Mouse (Mus musculus): ENCODE results near the gene Gsn. TPM values are rescaled to one million over a fixed set of nuclear protein-coding genes. Genes with fewer than 3 reads are reported as not detected.

Gene Gsn
- polyA plus RNA-seq, 1 experiment from 2014 or later, result 56.1 TPM

DNA sequence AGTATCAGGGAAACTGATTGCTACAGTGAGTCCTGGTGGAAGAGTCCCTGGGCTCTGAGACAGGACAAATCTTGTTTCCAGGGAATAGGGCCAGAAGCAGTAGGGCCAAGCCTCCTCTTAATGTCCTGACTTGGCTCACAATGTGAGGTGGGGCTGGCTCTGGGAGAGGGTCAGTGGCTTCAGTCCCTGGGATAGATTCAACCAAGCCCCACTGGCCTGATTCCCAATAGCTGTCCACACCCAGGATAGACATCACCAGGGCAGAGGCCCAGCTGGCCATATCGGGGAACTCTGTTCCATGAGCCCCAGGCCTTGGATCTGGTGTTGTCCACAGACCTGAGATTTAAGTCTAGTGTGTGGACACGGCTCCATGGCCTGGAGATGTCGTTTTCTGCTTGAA is 21.5 kb downstream of the Gsn start:
- Histone ChIP-seq H3K4me3 (ENCODE audit: low read depth, low read length) (no peak overlapping the region), H3K27me3 (ENCODE audit: insufficient read depth, low read length) (no peaks in the 10 kb centered on the region), H3K27ac (ENCODE audit: low read depth) (no peak overlapping the region), H3K4me1 (ENCODE audit: insufficient read depth) (peaks cover 14% of the 10 kb centered on the region), H3K4me2 (ENCODE audit: low read depth, low read length) (no peak overlapping the region), H3K9ac (replicated peaks) (no peak overlapping the region), H3K36me3 (replicated peaks; ENCODE audit: insufficient read depth, low read length) (no peaks in the 10 kb centered on the region), H3K9me3 (ENCODE audit: low read length) (no peaks in the 10 kb centered on the region)
- ATAC-seq, result no peak
- no peak for DNase-seq
- 62% methylated on average over 3 of the region's 3 CpGs for WGBS (ENCODE audit: insufficient replicate concordance)
- TF ChIP-seq EP300 (IDR thresholded peaks at IDR 0.05; ENCODE audit: low read depth), result no peak
- no peak for TF ChIP-seq CTCF (IDR thresholded peaks at IDR 0.05; ENCODE audit: low read depth)

DNA sequence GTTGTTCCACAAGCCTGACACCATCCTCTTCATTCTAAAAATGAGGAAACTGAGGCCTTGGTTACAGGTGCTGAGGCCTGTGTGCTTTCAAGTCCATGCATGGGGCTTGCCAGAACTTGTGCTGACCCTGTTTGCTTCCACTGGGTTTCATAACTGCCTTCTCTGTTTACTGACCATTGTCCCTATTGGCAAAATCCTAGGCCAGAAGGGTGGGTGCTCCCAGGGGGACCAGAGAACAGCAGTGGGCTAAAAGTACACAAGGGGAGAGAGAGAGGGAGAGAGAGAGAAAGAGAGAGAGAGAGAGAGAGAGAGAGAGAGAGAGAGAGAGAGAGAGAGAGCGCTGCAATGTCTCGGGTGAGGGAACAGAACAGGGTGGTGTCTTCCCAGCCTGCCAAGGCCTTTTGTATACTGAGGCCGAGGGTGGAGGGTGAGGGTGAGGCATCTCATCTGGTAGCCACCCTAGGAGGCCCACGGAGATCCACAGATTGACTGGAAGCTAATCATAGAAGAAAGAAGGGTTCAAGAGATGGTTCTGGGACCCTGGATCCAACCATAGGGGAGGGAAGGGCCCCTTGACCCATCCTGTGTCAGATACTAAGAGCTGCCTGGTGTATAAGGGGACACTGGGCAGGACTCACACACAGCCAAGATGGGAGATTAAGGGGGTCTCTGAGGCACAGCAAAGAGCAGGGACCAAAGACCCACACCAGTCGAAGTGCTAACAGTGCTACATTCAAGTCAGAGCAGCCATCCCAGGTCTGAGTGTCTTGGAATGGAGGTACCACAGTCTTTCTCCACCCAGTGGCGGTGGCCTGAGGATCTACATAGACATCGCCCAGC is 22.4 kb downstream of the Gsn start:
- DNase-seq (no peak), ATAC-seq (peak; percentile 48; the same call in 1 of the 2 replicates)

DNA sequence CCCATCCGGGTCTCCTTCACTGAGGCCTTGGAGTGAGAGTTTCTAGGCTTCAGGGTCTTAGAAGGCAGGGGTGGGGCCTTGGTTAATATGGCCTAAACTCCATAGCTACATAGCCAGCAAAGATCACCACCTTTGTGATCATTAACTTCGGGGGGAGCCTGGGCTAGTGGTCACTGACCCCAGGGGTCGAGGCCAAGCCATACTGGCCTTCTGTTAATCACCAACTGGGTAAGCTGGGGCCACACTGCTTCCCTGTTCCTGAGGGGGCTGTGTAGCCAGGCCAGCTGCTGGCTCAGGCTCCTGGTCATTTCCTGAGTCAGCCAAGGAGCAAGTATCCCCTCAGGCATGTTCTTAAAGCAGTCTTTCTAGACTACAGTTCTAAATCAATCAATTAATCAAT is 23.8 kb downstream of the Gsn start:
- DNase-seq (no peak), ATAC-seq (peak; percentile 40; the same call in 1 of the 2 replicates)
- TF ChIP-seq CTCF (IDR thresholded peaks at IDR 0.05; ENCODE audit: low read depth), result no peak
- TF ChIP-seq EP300 (IDR thresholded peaks at IDR 0.05; ENCODE audit: low read depth), result no peak
- Histone ChIP-seq H3K9ac (replicated peaks) (no peak overlapping the region), H3K4me3 (ENCODE audit: low read depth, low read length) (no peak overlapping the region), H3K4me1 (ENCODE audit: insufficient read depth) (peaks cover 14% of the 10 kb centered on the region), H3K27ac (ENCODE audit: low read depth) (no peak overlapping the region), H3K9me3 (ENCODE audit: low read length) (no peaks in the 10 kb centered on the region), H3K4me2 (ENCODE audit: low read depth, low read length) (no peak overlapping the region), H3K27me3 (ENCODE audit: insufficient read depth, low read length) (no peaks in the 10 kb centered on the region), H3K36me3 (replicated peaks; ENCODE audit: insufficient read depth, low read length) (0 out of 2 replicates have a peak, but pooled peaks cover 4% of the 10 kb centered on the region)
- WGBS (ENCODE audit: insufficient replicate concordance), result 45% methylated on average over 3 of the region's 3 CpGs

More for the DNA sequence above, 22.4 kb downstream of the Gsn start:
- no peak overlapping the region for H3K9ac ChIP-seq (replicated peaks)
- no peak for TF ChIP-seq CTCF (IDR thresholded peaks at IDR 0.05; ENCODE audit: low read depth)
- no peak for TF ChIP-seq EP300 (IDR thresholded peaks at IDR 0.05; ENCODE audit: low read depth)
- H3K27me3 ChIP-seq (ENCODE audit: insufficient read depth, low read length), result no peaks in the 10 kb centered on the region
- no peak overlapping the region for H3K4me3 ChIP-seq (ENCODE audit: low read depth, low read length)
- H3K27ac ChIP-seq (ENCODE audit: low read depth), result 0 out of 2 replicates have a peak overlapping the region, but pooled peaks have one; percentile 11
- H3K4me2 ChIP-seq (ENCODE audit: low read depth, low read length), result no peak overlapping the region
- WGBS (ENCODE audit: insufficient replicate concordance), result 65% methylated on average over 7 of the region's 7 CpGs
- H3K9me3 ChIP-seq (ENCODE audit: low read length), result no peaks in the 10 kb centered on the region
- H3K36me3 ChIP-seq (replicated peaks; ENCODE audit: insufficient read depth, low read length), result no peaks in the 10 kb centered on the region
- H3K4me1 ChIP-seq (ENCODE audit: insufficient read depth), result peaks cover 14% of the 10 kb centered on the region

DNA sequence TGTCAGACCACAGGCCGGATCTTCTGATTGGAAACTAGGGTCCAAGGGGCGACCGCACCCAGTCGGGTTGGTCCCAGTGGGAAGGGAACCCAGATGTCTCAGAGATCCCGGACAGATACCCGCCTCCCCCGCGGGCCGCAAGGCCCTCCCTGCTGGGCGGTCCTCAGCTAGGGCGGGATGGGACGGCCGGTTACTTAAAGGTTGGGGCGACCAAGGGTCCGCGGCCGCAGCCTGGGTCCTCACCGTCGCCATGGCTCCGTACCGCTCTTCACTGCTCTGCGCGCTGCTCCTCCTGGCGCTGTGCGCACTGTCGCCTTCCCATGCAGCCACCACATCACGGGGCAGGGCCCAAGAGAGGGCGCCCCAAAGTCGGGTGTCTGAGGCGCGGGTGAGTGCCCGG is 26.0 kb downstream of the Gsn start:
- no peaks in the 10 kb centered on the region for H3K9me3 ChIP-seq (ENCODE audit: low read length)
- WGBS (ENCODE audit: insufficient replicate concordance), result 2% methylated on average over 29 of the region's 32 CpGs
- peak overlapping the region; percentile 23 for H3K4me3 ChIP-seq (ENCODE audit: low read depth, low read length)
- H3K4me2 ChIP-seq (ENCODE audit: low read depth, low read length), result peak overlapping the region; percentile 63
- 0 out of 2 replicates have a peak overlapping the region, but pooled peaks have one; percentile 3 for H3K9ac ChIP-seq (replicated peaks)
- H3K36me3 ChIP-seq (replicated peaks; ENCODE audit: insufficient read depth, low read length), result 0 out of 2 replicates have a peak, but pooled peaks cover 4% of the 10 kb centered on the region
- peak; percentile 18 for ATAC-seq
- TF ChIP-seq CTCF (IDR thresholded peaks at IDR 0.05; ENCODE audit: low read depth) (0 out of 2 replicates have a peak, but pooled peaks have one; percentile 3), EP300 (IDR thresholded peaks at IDR 0.05; ENCODE audit: low read depth) (no peak)
- H3K27ac ChIP-seq (ENCODE audit: low read depth), result no peak overlapping the region
- H3K4me1 ChIP-seq (ENCODE audit: insufficient read depth), result peaks cover 14% of the 10 kb centered on the region
- no peaks in the 10 kb centered on the region for H3K27me3 ChIP-seq (ENCODE audit: insufficient read depth, low read length)
- peak; percentile 38 for DNase-seq

DNA sequence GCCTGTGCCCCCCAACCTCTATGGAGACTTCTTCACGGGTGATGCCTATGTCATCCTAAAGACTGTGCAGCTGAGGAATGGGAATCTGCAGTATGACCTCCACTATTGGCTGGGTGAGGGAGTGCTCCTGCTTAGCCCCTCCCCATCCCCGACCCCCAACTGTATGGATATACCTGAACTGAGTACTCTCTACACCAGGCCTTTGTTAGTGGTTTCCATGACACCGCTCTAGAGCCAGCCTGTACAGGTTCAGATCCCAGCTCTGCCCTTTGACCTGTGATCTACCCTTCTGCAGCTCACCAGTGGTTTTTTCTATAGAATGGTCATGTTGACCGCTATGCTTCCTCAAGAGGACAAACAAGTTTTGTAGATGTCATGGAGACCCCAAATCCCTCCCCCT is 27.8 kb downstream of the Gsn start:
- Histone ChIP-seq H3K27ac (ENCODE audit: low read depth) (no peak overlapping the region), H3K4me2 (ENCODE audit: low read depth, low read length) (no peak overlapping the region), H3K9ac (replicated peaks) (no peak overlapping the region), H3K9me3 (ENCODE audit: low read length) (no peaks in the 10 kb centered on the region), H3K36me3 (replicated peaks; ENCODE audit: insufficient read depth, low read length) (0 out of 2 replicates have a peak, but pooled peaks cover 4% of the 10 kb centered on the region), H3K4me1 (ENCODE audit: insufficient read depth) (peaks cover 7% of the 10 kb centered on the region; the same call in 1 of the 2 replicates), H3K4me3 (ENCODE audit: low read depth, low read length) (no peak overlapping the region), H3K27me3 (ENCODE audit: insufficient read depth, low read length) (no peaks in the 10 kb centered on the region)
- TF ChIP-seq CTCF (IDR thresholded peaks at IDR 0.05; ENCODE audit: low read depth), result no peak
- no peak for TF ChIP-seq EP300 (IDR thresholded peaks at IDR 0.05; ENCODE audit: low read depth)
- 64% methylated on average over 4 of the region's 4 CpGs for WGBS (ENCODE audit: insufficient replicate concordance)
- ATAC-seq (no peak), DNase-seq (no peak)

DNA sequence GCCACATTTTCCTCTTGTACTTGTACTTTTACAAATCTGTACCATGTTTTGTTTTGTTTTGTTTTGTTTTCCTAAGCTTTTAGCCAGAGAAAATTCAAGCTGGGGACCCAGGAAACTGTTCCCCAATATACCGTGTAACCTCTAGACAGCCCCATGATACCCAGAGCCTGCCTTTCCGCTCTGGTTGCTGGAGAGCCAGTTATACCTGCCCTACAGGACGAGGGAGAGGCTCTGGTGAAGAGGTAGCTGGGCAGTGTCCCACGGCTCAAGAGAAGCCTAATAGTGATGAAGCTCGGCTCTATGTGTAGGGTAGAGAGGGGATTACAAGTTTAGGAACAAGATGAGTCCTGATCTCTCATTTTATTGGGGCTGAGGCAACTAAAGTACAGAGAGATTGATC is 29.0 kb downstream of the Gsn start:
- H3K36me3 ChIP-seq (replicated peaks; ENCODE audit: insufficient read depth, low read length), result 0 out of 2 replicates have a peak, but pooled peaks cover 4% of the 10 kb centered on the region
- no peak overlapping the region for H3K4me3 ChIP-seq (ENCODE audit: low read depth, low read length)
- no peaks in the 10 kb centered on the region for H3K27me3 ChIP-seq (ENCODE audit: insufficient read depth, low read length)
- TF ChIP-seq EP300 (IDR thresholded peaks at IDR 0.05; ENCODE audit: low read depth) (no peak), CTCF (IDR thresholded peaks at IDR 0.05; ENCODE audit: low read depth) (no peak)
- no peak overlapping the region for H3K4me2 ChIP-seq (ENCODE audit: low read depth, low read length)
- peaks cover 4% of the 10 kb centered on the region; the same call in 1 of the 2 replicates for H3K4me1 ChIP-seq (ENCODE audit: insufficient read depth)
- H3K9me3 ChIP-seq (ENCODE audit: low read length), result no peaks in the 10 kb centered on the region
- ATAC-seq (no peak), DNase-seq (no peak)
- no peak overlapping the region for H3K9ac ChIP-seq (replicated peaks)
- no peak overlapping the region for H3K27ac ChIP-seq (ENCODE audit: low read depth)
- WGBS (ENCODE audit: insufficient replicate concordance), result 79% methylated on average over 5 of the region's 5 CpGs

Measured in liver, postnatal 0 days (tissue).